In genomic region chr7:83738623-83739462, GRCm38 (mm10) we compare ENCODE assay signal across 20 mouse cellular contexts. TPM values are rescaled to one million over a fixed set of nuclear protein-coding genes. Genes with fewer than 3 reads are reported as not detected.
A peak's percentile ranks its signal among the peaks of the same experiment; 100 is the strongest.
DNase-seq lines count a peak whose midpoint lies in the region; ATAC-seq lines count a peak whose summit lies in the region.
"Had no signal": no experiment of that assay in that cellular context is flagged by ENCODE, and none has a peak within 500 bp of the region (broad histone marks: within the 10 kb centered on the region; RNA-seq: fewer than 3 reads in every experiment).

No protein-coding gene starts in this region.

- ATAC-seq in limb, embryonic 13.5 days (ENCODE audit: low FRiP score, low read depth): 0 out of 2 replicates have a peak, but pooled peaks have one; percentile 30
- ATAC-seq: activated CD4-positive, CD25-positive, alpha-beta regulatory T cell, adult 4 months; forebrain, embryonic 14.5 days had no signal

- H3K27ac ChIP-seq in limb, embryonic 13.5 days: peak overlapping the region; percentile 55; the same call in 1 of the 2 replicates
- H3K27ac ChIP-seq: liver, embryonic 14.5 days; midbrain, embryonic 10.5 days had no signal

- WGBS in limb, embryonic 13.5 days: 59% methylated on average over 10 of the region's 10 CpGs

- no peaks in the 10 kb centered on the region for H3K27me3 ChIP-seq in limb, embryonic 13.5 days

- peaks cover 40% of the 10 kb centered on the region for H3K4me1 ChIP-seq in limb, embryonic 13.5 days

- no peaks in the 10 kb centered on the region for H3K9me3 ChIP-seq in limb, embryonic 13.5 days
- H3K9me3 ChIP-seq: midbrain, embryonic 10.5 days had no signal

- no peaks in the 10 kb centered on the region for H3K36me3 ChIP-seq in limb, embryonic 13.5 days
- H3K36me3 ChIP-seq: midbrain, embryonic 10.5 days had no signal

- no peak overlapping the region for H3K9ac ChIP-seq in limb, embryonic 13.5 days
- H3K9ac ChIP-seq: liver, embryonic 14.5 days had no signal

- H3K4me2 ChIP-seq in limb, embryonic 13.5 days (replicated peaks): no peak overlapping the region

- DNase-seq in heart, adult 18-20 months: peak; percentile 32 to 34
- no peak for DNase-seq in heart, adult 9 months (ENCODE audit: low spot score in 2 of 2)
- DNase-seq in ovary, adult 18-20 months (ENCODE audit: low spot score): peak; percentile 28
- DNase-seq in ovary, postnatal 14 days (ENCODE audit: low spot score): no peak
- DNase-seq in embryo, embryonic 9.5 days (ENCODE audit: extremely low spot score): no peak
- no peak for DNase-seq in right cerebral cortex, postnatal 25 days
- DNase-seq: cerebellum, adult 11 months; embryo, embryonic 11 days; gastrocnemius, postnatal 10 days; kidney, adult 9 months; thymus, adult 2 months had no signal

- no peak overlapping the region for H3K4me3 ChIP-seq in limb, embryonic 13.5 days
- H3K4me3 ChIP-seq: layer of hippocampus, adult 2 months; midbrain, embryonic 10.5 days; myocyte had no signal

RNA-seq across cellular contexts. Expression of gene Il16, which starts 6.7 kb away (rescaled TPM):
- 1 to 10 TPM; 6.7 to 8.6 TPM for total RNA-seq in heart, adult 18-20 months (2021)
- 3.7 and 4.6 TPM in 2 replicates for polyA plus RNA-seq in limb, embryonic 13.5 days (2015; fragmentation: Nextera tagmentation; extraction: Ambion mirVana)

RNA-seq across cellular contexts. Expression of gene Cfap161, which starts 55.8 kb away (rescaled TPM):
- total RNA-seq in heart, adult 18-20 months (2021): not detected
- 0.52 and 0.57 TPM in 2 replicates for polyA plus RNA-seq in limb, embryonic 13.5 days (2015; fragmentation: Nextera tagmentation; extraction: Ambion mirVana)
- total RNA-seq: gastrocnemius, postnatal 10 days; MEL had no signal
- polyA plus RNA-seq: activated CD4-positive, CD25-positive, alpha-beta regulatory T cell, adult 4 months; spleen, adult 2 months had no signal

Comparison
In these comparisons a context has a peak if more than half of its experiments do, and no peak if none do; other contexts are left out.
1. DNase-seq: peak in heart, adult 18-20 months (2 of 2) and ovary, adult 18-20 months (single experiment); none in heart, adult 9 months (0 of 2), ovary, postnatal 14 days (single experiment), embryo, embryonic 9.5 days (single experiment) and right cerebral cortex, postnatal 25 days (single experiment).